Mouse (Mus musculus): Measurements from ENCODE around the gene Vwa7. TPM values are rescaled to one million over a fixed set of nuclear protein-coding genes. Genes with fewer than 3 reads are reported as not detected.

The Vwa7 gene
- total and polyA plus RNA-seq, 3 experiments, result 7.5 to 10.9 (median 10.0) TPM

GRCm38 (mm10) chr17:35071454-35071853 is 55.1 kb downstream of the Vwa7 start:
- no peaks in the 10 kb centered on the region for H3K36me3 ChIP-seq (ENCODE audit: control insufficient read depth, insufficient read depth, low read length)
- no peaks in the 10 kb centered on the region; the same call in 1 of the 2 replicates for H3K27me3 ChIP-seq (ENCODE audit: control insufficient read depth, insufficient read depth, low read length)
- TF ChIP-seq CTCF (IDR thresholded peaks at IDR 0.05) (no peak), POLR2A (IDR thresholded peaks at IDR 0.05; ENCODE audit: insufficient read depth, low read depth, low read length) (no peak), EP300 (IDR thresholded peaks at IDR 0.05; ENCODE audit: insufficient read depth, low read depth, low read length) (no peak)
- H3K27ac ChIP-seq, result no peak overlapping the region
- no peaks in the 10 kb centered on the region for H3K79me2 ChIP-seq (replicated peaks; ENCODE audit: control insufficient read depth, insufficient read depth, low read length)
- H3K9ac ChIP-seq (ENCODE audit: low read depth, low read length), result no peak overlapping the region
- no peak overlapping the region for H3K4me3 ChIP-seq
- no peaks in the 10 kb centered on the region for H3K4me1 ChIP-seq (ENCODE audit: control insufficient read depth, insufficient read depth, low read length)
- no peak for DNase-seq
- WGBS, result 82% methylated on average over 9 of the region's 9 CpGs
- intact Hi-C loops (cut with DNase I), result no loop called here

- no peak overlapping the region for H3K27ac ChIP-seq
- H3K79me2 ChIP-seq (replicated peaks; ENCODE audit: control insufficient read depth, insufficient read depth, low read length), result no peaks in the 10 kb centered on the region
- H3K36me3 ChIP-seq (ENCODE audit: control insufficient read depth, insufficient read depth, low read length), result no peaks in the 10 kb centered on the region
- H3K4me1 ChIP-seq (ENCODE audit: control insufficient read depth, insufficient read depth, low read length), result peaks cover 5% of the 10 kb centered on the region
- H3K4me3 ChIP-seq, result no peak overlapping the region
- DNase-seq, result no peak
- WGBS, result 64% methylated on average over 17 of the region's 17 CpGs
- no peak overlapping the region for H3K9ac ChIP-seq (ENCODE audit: low read depth, low read length)
- no peaks in the 10 kb centered on the region for H3K27me3 ChIP-seq (ENCODE audit: control insufficient read depth, insufficient read depth, low read length)
- intact Hi-C loops (cut with DNase I), result no loop called here
- TF ChIP-seq CTCF (IDR thresholded peaks at IDR 0.05) (no peak), POLR2A (IDR thresholded peaks at IDR 0.05; ENCODE audit: insufficient read depth, low read depth, low read length) (no peak), EP300 (IDR thresholded peaks at IDR 0.05; ENCODE audit: insufficient read depth, low read depth, low read length) (no peak)
Measured at GRCm38 (mm10) chr17:35074097-35074496, 57.7 kb downstream of the Vwa7 start.

Other genes starting within 250 kb of the Vwa7 start
Only the 30 nearest of the 46 such genes appear.
- gene Zbtb12, start 137.1 kb upstream of the Vwa7 start, total RNA-seq (2021), result 1 to 10 TPM; 7.9 to 9.0 TPM
- gene Zbtb12, start 137.1 kb upstream of the Vwa7 start, polyA plus RNA-seq (2012; rRNA removed), result 10.0 and 11.0 TPM in 2 replicates
- gene Gm20547, start 134.5 kb upstream of the Vwa7 start, total RNA-seq (2021), result not detected
- gene Gm20547, start 134.5 kb upstream of the Vwa7 start, polyA plus RNA-seq (2012; rRNA removed), result not detected in 2 replicates
- 1 to 10 TPM; 1.8 to 3.1 TPM for gene C2, start 118.3 kb upstream of the Vwa7 start, total RNA-seq (2021)
- 4.5 and 8.1 TPM in 2 replicates for gene C2, start 118.3 kb upstream of the Vwa7 start, polyA plus RNA-seq (2012; rRNA removed)
- gene Ehmt2, start 118.1 kb upstream of the Vwa7 start, total RNA-seq (2021), result 10 to 100 TPM; 38.0 to 42.6 TPM
- 61.6 and 64.0 TPM in 2 replicates for gene Ehmt2, start 118.1 kb upstream of the Vwa7 start, polyA plus RNA-seq (2012; rRNA removed)
- gene Slc44a4, start 102.1 kb upstream of the Vwa7 start, total RNA-seq (2021), result not detected
- gene Slc44a4, start 102.1 kb upstream of the Vwa7 start, polyA plus RNA-seq (2012; rRNA removed), result 1.1 TPM in 1 of 2 replicates, not detected in the other
- gene Neu1, start 85.3 kb upstream of the Vwa7 start, total RNA-seq (2021), result 10 to 100 TPM; 14.5 TPM
- 22.0 and 23.6 TPM in 2 replicates for gene Neu1, start 85.3 kb upstream of the Vwa7 start, polyA plus RNA-seq (2012; rRNA removed)
- 10 to 100 TPM in 1 of 2 experiments, 1 to 10 TPM in 1; 2.9 to 11.2 TPM for gene Hspa1b, start 57.3 kb upstream of the Vwa7 start, total RNA-seq (2021)
- 2.0 and 6.3 TPM in 2 replicates for gene Hspa1b, start 57.3 kb upstream of the Vwa7 start, polyA plus RNA-seq (2012; rRNA removed)
- not detected for gene Gm20481, start 46.7 kb upstream of the Vwa7 start, total RNA-seq (2021)
- not detected in 2 replicates for gene Gm20481, start 46.7 kb upstream of the Vwa7 start, polyA plus RNA-seq (2012; rRNA removed)
- 1 to 10 TPM; 3.3 to 9.8 TPM for gene Hspa1a, start 44.4 kb upstream of the Vwa7 start, total RNA-seq (2021)
- 3.0 and 5.9 TPM in 2 replicates for gene Hspa1a, start 44.4 kb upstream of the Vwa7 start, polyA plus RNA-seq (2012; rRNA removed)
- gene Hspa1l, start 43.9 kb upstream of the Vwa7 start, total RNA-seq (2021), result 10 to 100 TPM in 1 of 2 experiments, 1 to 10 TPM in 1; 8.3 to 10.9 TPM
- 3.6 and 6.6 TPM in 2 replicates for gene Hspa1l, start 43.9 kb upstream of the Vwa7 start, polyA plus RNA-seq (2012; rRNA removed)
- gene Lsm2, start 34.7 kb upstream of the Vwa7 start, total RNA-seq (2021), result 10 to 100 TPM; 17.3 to 21.3 TPM
- 50.7 and 58.0 TPM in 2 replicates for gene Lsm2, start 34.7 kb upstream of the Vwa7 start, polyA plus RNA-seq (2012; rRNA removed)
- gene Vars, start 15.6 kb upstream of the Vwa7 start, total RNA-seq (2021), result 10 to 100 TPM; 27.0 to 28.5 TPM
- gene Vars, start 15.6 kb upstream of the Vwa7 start, polyA plus RNA-seq (2012; rRNA removed), result 32.7 and 39.2 TPM in 2 replicates
- gene Sapcd1, start 11.4 kb downstream of the Vwa7 start, total RNA-seq (2021), result not detected
- gene Sapcd1, start 11.4 kb downstream of the Vwa7 start, polyA plus RNA-seq (2012; rRNA removed), result 0.20 and 0.67 TPM in 2 replicates
- under 1 TPM; 0.23 to 0.29 TPM for gene Msh5, start 30.2 kb downstream of the Vwa7 start, total RNA-seq (2021)
- gene Msh5, start 30.2 kb downstream of the Vwa7 start, polyA plus RNA-seq (2012; rRNA removed), result 1.00 and 1.2 TPM in 2 replicates
- 10 to 100 TPM; 32.5 to 33.1 TPM for gene Clic1, start 33.4 kb downstream of the Vwa7 start, total RNA-seq (2021)
- 44.4 and 51.6 TPM in 2 replicates for gene Clic1, start 33.4 kb downstream of the Vwa7 start, polyA plus RNA-seq (2012; rRNA removed)
- 10 to 100 TPM; 20.0 to 20.5 TPM for gene Ddah2, start 42.5 kb downstream of the Vwa7 start, total RNA-seq (2021)
- gene Ddah2, start 42.5 kb downstream of the Vwa7 start, polyA plus RNA-seq (2012; rRNA removed), result 31.4 and 40.8 TPM in 2 replicates
- under 1 TPM; 0.34 to 0.55 TPM for gene Ly6g6c, start 48.8 kb downstream of the Vwa7 start, total RNA-seq (2021)
- 0.23 and 0.64 TPM in 2 replicates for gene Ly6g6c, start 48.8 kb downstream of the Vwa7 start, polyA plus RNA-seq (2012; rRNA removed)
- 1 to 10 TPM in 1 of 2 experiments, under 1 TPM in 1; 0.31 to 2.4 TPM for gene Mpig6b, start 49.6 kb downstream of the Vwa7 start, total RNA-seq (2021)
- gene Mpig6b, start 49.6 kb downstream of the Vwa7 start, polyA plus RNA-seq (2012; rRNA removed), result 0.32 and 1.4 TPM in 2 replicates
- not detected for gene Ly6g6e, start 60.3 kb downstream of the Vwa7 start, total RNA-seq (2021)
- gene Ly6g6e, start 60.3 kb downstream of the Vwa7 start, polyA plus RNA-seq (2012; rRNA removed), result 0.41 TPM in 1 of 2 replicates, not detected in the other
- gene Ly6g6d, start 61.5 kb downstream of the Vwa7 start, total RNA-seq (2021), result under 1 TPM in 1 of 2 experiments, not detected in 1; 0.61 TPM
- 1.3 and 1.6 TPM in 2 replicates for gene Ly6g6d, start 61.5 kb downstream of the Vwa7 start, polyA plus RNA-seq (2012; rRNA removed)
- gene Ly6g6f, start 69.0 kb downstream of the Vwa7 start, total RNA-seq (2021), result not detected
- gene Ly6g6f, start 69.0 kb downstream of the Vwa7 start, polyA plus RNA-seq (2012; rRNA removed), result 0.27 TPM in 1 of 2 replicates, not detected in the other
- 10 to 100 TPM; 53.2 to 62.5 TPM for gene Abhd16a, start 72.7 kb downstream of the Vwa7 start, total RNA-seq (2021)
- gene Abhd16a, start 72.7 kb downstream of the Vwa7 start, polyA plus RNA-seq (2012; rRNA removed), result 95.7 and 98.2 TPM in 2 replicates
- gene Ly6g5c, start 91.7 kb downstream of the Vwa7 start, total RNA-seq (2021), result not detected
- not detected in 2 replicates for gene Ly6g5c, start 91.7 kb downstream of the Vwa7 start, polyA plus RNA-seq (2012; rRNA removed)
- under 1 TPM in 1 of 2 experiments, not detected in 1; 0.36 TPM for gene Ly6g5b, start 98.8 kb downstream of the Vwa7 start, total RNA-seq (2021)
- 0.23 and 0.35 TPM in 2 replicates for gene Ly6g5b, start 98.8 kb downstream of the Vwa7 start, polyA plus RNA-seq (2012; rRNA removed)
- 1 to 10 TPM; 6.8 to 8.5 TPM for gene Gpank1, start 104.9 kb downstream of the Vwa7 start, total RNA-seq (2021)
- 9.5 TPM in 2 replicates for gene Gpank1, start 104.9 kb downstream of the Vwa7 start, polyA plus RNA-seq (2012; rRNA removed)
- gene Csnk2b, start 105.5 kb downstream of the Vwa7 start, total RNA-seq (2021), result 100 to 1,000 TPM; 149 to 170 TPM
- 297 and 301 TPM in 2 replicates for gene Csnk2b, start 105.5 kb downstream of the Vwa7 start, polyA plus RNA-seq (2012; rRNA removed)
- gene D17H6S53E, start 109.8 kb downstream of the Vwa7 start, total RNA-seq (2021), result 10 to 100 TPM; 30.2 to 31.3 TPM
- gene D17H6S53E, start 109.8 kb downstream of the Vwa7 start, polyA plus RNA-seq (2012; rRNA removed), result 7.7 and 11.8 TPM in 2 replicates
- gene Apom, start 115.5 kb downstream of the Vwa7 start, total RNA-seq (2021), result not detected
- not detected in 2 replicates for gene Apom, start 115.5 kb downstream of the Vwa7 start, polyA plus RNA-seq (2012; rRNA removed)
- 100 to 1,000 TPM; 216 to 252 TPM for gene Bag6, start 118.6 kb downstream of the Vwa7 start, total RNA-seq (2021)
- gene Bag6, start 118.6 kb downstream of the Vwa7 start, polyA plus RNA-seq (2012; rRNA removed), result 140 and 150 TPM in 2 replicates
- gene Prrc2a, start 148.3 kb downstream of the Vwa7 start, total RNA-seq (2021), result 100 to 1,000 TPM; 132 to 139 TPM
- gene Prrc2a, start 148.3 kb downstream of the Vwa7 start, polyA plus RNA-seq (2012; rRNA removed), result 183 and 197 TPM in 2 replicates

Measured in heart, adult 2 months (tissue).